Mouse (Mus musculus) cerebellum, adult (tissue): ENCODE results near the gene Dnajb1.
A peak's percentile ranks its signal among the peaks of the same experiment; 100 is the strongest.
"Not testable (repeated sequence)": the region's sequence is repeated elsewhere in the genome, so short reads cannot be mapped to it uniquely, and the experiment has no call there.

Experiments
- ATAC-seq: cut with Nextera tagmentation; 2 replicates; pipeline ENCODE4 v1.9.2; 2017; ENCODE audit warnings: mild to moderate bottlenecking, moderate library complexity, mixed read lengths; ENCODE audit not compliant: insufficient number of reproducible peaks, low FRiP score, low TSS enrichment

Gene Dnajb1

GRCm38 (mm10) chr8:83577384-83577791 lies 30.6 kb upstream of the Dnajb1 start:
- ATAC-seq, result no peak

DNA sequence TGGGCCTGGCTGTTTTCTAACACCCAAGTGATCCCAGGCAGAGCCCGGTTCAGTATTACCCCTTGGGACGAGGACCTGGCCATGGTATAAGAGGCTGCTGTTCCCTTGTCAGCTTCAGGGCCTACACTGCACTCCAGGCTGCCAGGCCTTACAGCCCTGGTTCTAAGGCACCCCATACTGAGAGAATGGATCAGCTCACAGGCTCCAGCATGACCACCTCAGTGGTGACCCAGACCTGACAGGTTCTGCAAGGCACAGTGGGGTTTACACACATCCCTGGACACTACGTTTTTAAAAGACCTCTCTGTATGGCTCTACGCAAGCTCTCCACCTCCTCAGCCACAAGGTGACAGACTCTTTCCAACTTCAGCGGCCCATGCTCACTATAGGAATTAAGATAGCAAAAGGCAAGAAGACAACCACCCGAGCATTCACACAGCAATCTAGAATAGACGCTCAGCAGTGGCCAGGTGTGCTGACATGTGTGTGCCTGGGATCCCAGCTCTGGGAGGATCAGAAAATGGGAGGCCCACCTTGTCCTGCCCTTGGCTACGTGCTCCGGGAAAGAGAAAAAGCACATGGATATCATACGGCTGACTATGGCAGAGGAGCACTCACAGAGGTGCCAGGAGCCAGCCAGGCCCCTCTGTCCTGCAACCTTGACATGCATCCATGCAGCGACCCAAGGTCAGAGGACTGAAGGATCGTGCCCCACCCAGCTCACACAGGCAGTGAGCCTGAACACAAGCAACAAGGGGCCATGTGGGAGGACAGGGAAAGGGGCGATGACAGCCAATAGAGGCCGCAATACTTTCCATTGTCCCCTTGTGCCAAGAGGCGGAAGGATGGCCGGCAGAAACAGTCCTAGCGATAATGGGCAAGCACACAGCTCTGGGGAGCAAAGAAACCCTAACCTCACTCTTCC lies 29.6 kb upstream of the Dnajb1 start:
- ATAC-seq, result no peak

GRCm38 (mm10) chr8:83579676-83580075 lies 28.3 kb upstream of the Dnajb1 start:
- ATAC-seq, result no peak

DNA sequence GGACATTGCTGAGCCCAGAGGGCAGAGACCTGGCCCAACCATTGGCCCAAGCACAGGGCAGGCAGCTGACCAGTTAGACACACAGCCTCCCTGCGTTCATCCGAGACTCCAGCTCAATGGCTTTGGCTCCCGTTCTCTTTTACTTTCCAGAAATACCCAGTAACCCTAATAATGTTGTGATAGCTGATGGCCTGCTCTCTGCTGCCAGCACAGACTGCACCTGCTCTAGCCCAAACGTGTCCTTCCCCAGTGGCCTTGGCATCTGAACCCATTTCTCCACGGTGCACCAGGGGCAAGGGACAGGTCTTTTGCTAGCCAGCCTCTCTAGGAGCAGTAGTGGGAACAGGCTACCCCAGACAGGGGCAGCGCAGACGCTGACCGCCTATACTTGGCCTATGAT lies 27.2 kb upstream of the Dnajb1 start:
- no peak for ATAC-seq

- ATAC-seq, result no peak
Measured at GRCm38 (mm10) chr8:83582226-83582625, 25.8 kb upstream of the Dnajb1 start.

DNA sequence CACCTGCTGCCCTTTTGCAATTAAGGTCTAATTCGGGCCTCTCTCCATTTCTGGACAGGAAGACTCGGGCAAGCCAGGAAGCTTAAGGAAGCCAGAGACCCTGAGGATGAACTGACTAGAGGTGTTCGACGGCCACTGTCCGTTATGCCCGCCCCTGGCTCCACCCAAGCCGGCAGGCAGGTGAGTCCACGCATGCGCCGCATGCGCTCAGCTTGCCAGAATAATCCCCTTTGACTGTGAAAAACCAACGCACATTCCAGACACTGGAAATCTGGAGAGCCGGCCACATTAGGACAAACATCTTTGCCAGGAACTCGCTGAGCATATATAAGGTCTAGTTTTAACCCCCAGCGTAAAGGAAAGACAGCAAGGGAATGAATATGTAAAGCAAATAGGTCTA lies 24.8 kb upstream of the Dnajb1 start:
- no peak for ATAC-seq

GRCm38 (mm10) chr8:83584771-83585170 lies 23.2 kb upstream of the Dnajb1 start:
- ATAC-seq, result no peak

- ATAC-seq, result no peak
Measured at GRCm38 (mm10) chr8:83585333-83585732, 22.7 kb upstream of the Dnajb1 start.

GRCm38 (mm10) chr8:83587644-83588043 lies 20.3 kb upstream of the Dnajb1 start:
- no peak for ATAC-seq

- ATAC-seq, result no peak
Measured at GRCm38 (mm10) chr8:83588886-83589285, 19.1 kb upstream of the Dnajb1 start.

DNA sequence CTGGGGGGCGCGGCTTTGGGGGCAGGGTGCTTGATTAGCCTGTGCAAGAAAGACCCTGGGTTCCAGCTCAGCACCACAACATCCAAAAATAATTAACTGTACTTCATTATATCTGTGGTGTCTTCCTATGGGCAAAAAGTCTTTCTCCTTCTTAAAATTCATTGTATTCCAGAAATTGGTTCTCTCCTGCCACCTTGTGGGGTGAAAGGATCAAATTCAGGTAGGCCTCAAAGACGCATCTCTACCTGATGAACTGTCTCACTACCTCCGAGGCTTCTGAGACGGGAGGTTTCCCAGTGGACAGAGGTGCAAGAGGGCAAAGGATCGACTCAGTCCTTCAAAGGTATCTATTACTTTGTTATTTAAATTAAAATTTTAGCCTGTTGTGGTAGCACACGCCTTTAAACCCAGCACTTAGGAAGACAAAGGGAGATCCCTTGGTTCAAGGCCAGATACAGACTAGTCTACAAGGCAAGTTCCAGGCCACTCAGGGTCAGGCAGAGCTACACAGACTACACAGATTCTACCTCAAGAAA lies 17.4 kb upstream of the Dnajb1 start:
- ATAC-seq, result no peak

GRCm38 (mm10) chr8:83592682-83593081 lies 15.3 kb upstream of the Dnajb1 start:
- no peak for ATAC-seq

- ATAC-seq, result no peak
Measured at GRCm38 (mm10) chr8:83593325-83594166, 14.4 kb upstream of the Dnajb1 start.

GRCm38 (mm10) chr8:83594167-83595049 lies 13.6 kb upstream of the Dnajb1 start:
- peak; percentile 92 for ATAC-seq

DNA sequence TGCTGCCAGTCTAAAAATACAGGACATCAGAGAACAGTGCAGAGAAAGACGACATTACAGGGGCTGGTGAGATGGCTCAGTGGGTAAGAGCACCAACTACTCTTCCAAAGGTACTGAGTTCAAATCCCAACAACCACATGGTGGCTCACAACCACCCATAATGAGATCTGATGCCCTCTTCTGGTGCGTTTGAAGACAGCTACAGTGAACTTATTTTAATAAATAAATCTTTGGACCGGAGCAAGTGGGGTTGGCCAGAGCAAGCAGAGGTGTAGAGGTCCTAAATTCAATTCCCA lies 13.0 kb upstream of the Dnajb1 start:
- ATAC-seq, result not testable (repeated sequence)

DNA sequence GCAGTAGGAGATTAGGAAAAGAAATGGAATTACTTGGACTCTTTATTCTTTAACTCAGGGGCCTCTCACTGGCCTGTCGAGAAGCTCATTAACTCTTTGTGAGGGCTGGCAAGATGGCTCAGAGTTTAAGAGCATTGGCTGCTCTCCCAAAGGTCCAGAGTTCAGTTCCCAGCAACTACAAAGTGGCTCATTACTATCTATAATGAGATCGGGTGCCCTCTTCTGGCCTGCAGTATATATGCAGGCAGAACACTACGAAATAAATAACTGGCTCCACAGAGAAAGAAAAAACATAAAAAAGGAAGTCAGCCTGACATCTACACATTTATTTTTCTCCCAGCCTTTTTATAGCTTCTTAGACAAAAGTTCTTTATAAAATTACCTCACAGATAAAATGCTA lies 11.6 kb upstream of the Dnajb1 start:
- ATAC-seq, result no peak

GRCm38 (mm10) chr8:83598146-83598545 lies 9.8 kb upstream of the Dnajb1 start:
- no peak for ATAC-seq

DNA sequence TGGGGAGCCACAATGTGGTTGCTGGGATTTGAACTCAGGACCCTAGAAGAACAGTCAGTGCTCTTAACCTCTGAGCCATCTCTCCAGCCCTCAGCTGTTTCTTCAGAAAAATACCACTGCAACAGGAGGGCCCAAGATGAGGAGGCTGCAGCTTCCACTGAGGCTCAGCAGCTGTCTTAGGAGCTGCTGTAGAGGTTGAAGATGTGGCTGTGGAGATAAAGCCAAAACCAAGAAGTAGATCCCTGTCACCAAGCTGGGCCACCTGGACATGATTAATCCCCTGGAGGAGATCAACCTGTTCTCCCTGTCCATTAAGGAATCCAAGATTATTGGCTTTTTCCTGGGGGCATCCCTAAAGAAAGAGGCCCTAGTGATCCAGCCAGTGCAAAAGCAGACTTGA lies 8.2 kb upstream of the Dnajb1 start:
- ATAC-seq, result no peak

DNA sequence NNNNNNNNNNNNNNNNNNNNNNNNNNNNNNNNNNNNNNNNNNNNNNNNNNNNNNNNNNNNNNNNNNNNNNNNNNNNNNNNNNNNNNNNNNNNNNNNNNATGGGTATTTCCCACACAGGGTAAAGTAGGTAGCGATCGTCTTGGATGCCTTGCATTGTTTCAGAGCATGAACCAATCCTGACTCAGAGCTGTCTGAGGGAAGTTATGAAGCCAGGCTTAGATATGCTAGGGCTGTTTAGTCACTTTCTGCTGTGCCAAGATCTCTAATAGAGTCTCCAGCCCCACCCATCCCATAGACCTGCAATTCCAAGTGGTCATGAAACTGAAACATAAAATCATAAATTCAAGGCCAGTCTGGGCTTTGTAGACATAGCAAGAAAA lies 5.4 kb upstream of the Dnajb1 start:
- no peak for ATAC-seq

GRCm38 (mm10) chr8:83608398-83608829 lies 421 bp downstream of the Dnajb1 start:
- ATAC-seq, result peak; percentile 50
